Mouse (Mus musculus) heart, postnatal 36 days (tissue): Measurements from ENCODE around the gene Gm17387. TPM values are rescaled to one million over a fixed set of nuclear protein-coding genes. Genes with fewer than 3 reads are reported as not detected.

Experiments used
- DNase-seq, 2 experiments: peaks; one replicate each; pipeline ENCODE4 v3.0.0; 2021 to 2022
- intact Hi-C: fragments of 180-260 bp; cut with DNase I; formaldehyde crosslinking; loops from one replicate; pipeline ENCODE4 v1.15.1; 2025
- total RNA-seq, 2 experiments: library from RNA; stranded (reverse); gene quantifications; 2 replicates each; pipeline ENCODE4 v1.2.3; 2021

The Gm17387 gene
- total RNA-seq, result not detected

DNA sequence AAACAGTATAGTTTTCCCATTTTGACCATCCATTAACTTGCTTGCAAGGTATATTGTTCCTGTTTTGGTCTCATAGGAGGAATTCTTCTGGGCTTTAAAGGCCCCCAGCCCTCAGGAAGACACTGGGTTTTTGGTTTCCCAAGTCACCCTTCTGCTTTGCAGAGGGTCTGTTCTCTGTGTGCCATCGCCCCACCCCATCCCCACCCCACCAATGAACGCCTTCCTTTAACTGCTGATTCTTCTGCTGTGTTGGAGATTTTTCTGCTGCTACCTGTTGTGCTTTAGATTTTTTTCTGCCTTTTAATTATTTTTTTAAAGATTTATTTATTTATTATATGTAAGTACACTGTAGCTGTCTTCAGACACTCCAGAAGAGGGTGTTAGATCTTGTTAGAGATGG is at the start of gene Gm17387:
Gene Gm17387, plus strand, starts transcription at position 301 of the 400 bp plus-strand sequence.
- intact Hi-C loops, result no loop called here
- DNase-seq, result no peak

DNA sequence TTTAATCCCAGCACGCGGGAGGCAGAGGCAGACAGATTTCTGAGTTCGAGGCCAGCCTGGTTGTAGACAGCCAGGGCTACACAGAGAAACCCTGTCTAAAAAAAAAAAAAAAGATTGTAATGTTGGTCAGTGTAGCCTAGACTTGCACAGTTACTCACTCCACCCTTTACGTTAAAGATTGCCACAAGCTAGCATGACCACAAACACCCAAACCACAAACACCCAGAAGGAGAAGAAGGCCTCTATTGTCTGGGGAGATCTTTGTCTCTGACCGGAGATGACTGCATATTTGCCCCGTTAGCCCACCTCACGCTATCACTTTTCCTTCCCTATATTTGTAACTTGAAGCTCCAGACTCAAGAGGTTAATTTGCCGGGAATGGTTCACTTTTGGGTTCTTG is 47.2 kb upstream of the Gm17387 start:
- intact Hi-C loops, result no loop called here
- DNase-seq, result no peak

DNA sequence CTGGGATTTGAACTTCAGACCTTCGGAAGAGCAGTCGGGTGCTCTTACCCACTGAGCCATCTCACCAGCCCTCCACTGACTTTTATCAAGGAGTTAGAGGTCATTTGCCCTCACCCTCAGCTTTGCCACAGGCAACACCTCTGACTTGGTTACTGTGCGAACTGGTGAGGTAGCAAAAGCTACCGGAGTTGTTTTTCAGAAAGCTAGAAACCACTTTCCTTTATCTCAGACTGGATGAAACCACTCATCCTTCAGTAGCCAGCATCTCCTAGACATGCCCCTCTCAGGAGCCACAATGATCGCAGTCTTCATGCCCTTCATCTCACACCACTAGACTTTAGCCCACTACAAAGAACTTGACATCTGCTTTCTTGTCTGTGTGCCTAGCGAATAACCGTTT is 46.0 kb upstream of the Gm17387 start:
- no peak for DNase-seq
- intact Hi-C loops, result no loop called here

DNA sequence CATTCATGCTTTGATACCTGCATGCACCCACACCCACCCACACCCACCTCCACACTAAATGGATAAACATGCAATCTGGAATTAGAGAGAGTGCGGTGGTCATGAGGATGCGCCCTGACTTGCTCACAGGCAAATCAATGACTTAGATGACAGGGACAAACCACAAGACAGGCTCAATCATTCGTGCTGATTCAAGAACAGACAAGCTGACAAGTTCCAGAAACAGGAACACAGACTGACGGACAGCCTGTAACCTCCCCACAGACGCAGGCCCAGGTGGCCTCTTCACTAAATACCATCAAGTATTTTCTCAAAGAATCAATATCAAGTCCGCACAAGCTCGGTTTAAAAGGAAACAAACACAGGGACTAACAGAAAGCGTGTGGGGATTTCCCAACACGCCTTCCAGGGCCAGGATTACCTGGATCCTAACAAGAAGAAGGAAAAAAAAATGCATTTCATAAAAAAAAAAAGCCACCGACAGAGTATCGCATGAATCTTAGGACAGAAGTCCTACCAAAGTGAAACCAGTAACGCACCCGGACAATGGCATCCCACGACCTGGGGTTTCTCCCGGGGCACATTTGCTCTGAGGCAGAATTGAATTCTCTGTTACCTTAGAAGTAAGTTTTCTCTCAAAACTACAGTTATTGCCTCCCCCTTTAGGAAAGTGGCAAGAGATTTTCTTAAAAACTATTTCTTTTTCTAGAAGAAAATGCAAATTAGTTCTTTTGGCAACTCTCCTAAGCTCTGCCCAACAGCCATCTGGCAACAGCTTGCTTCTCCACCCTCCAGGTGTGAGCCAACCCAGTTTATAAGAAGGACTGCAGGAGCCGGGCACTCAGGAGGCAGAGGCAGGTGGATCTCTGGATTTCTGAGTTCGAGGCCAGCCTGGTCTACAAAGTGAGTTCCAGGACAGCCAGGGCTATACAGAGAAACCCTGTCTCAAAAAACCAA is 41.5 kb upstream of the Gm17387 start:
- intact Hi-C loops, result no loop called here
- no peak for DNase-seq

DNA sequence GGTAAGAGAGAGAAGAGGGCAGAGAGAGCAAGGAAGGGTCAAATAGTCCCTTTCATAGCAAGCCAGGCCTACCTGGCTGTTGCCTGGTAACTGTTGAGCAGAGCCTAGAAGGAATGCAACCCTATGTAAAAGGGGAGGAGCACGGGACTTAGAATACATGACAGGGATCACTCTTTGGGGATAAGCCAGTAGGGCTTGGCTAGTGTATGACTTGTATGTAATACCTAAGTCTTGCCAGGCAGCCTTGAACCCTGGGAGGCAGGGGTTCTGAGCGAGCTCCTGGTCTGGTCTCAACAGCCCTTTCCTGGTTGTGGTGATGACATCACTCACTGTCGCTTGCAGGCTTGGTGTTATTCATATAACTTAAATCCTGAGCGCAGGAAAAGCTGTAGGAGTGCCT is 39.9 kb upstream of the Gm17387 start:
- intact Hi-C loops, result no loop called here
- no peak for DNase-seq

DNA sequence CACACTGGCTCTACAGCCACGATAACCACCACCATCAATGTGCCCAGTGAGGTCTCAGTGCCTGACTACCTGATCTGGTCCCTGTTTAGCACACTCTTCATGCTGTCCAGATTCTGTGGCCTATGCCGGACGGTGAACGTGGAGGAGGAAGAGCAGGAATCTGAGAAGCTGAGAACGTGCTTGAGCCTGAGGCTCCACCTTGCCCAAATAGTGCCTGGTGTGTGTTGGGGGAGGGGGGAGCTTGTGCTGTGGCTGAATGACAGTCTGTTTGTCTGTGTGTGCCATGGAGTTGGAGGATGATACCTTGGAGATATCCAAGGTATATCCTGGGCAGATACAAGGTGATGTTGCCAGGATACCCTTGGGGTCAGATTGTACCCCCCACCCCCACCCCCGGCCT is 38.7 kb upstream of the Gm17387 start:
- intact Hi-C loops, result no loop called here
- DNase-seq, result no peak

DNA sequence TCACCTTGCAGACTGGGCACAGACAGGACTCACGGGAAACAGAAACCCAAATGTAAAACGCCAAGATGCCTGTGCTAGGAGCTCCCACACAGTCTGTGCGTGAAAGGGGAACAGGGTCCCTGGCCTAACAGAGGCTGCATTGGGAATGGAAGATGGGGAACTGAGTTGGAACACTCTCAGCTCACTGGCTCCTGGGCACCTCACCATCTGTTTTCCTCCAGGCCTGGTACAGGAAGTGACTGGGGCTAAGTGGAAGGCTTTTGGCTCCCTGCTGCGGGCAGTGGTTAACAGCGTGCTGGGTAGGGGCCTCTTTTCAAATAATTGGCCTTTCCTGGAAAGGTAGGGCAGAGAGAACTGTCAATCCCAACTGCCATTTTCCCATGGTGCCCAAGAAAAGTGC is 38.3 kb upstream of the Gm17387 start:
- no peak for DNase-seq
- intact Hi-C loops, result no loop called here

DNA sequence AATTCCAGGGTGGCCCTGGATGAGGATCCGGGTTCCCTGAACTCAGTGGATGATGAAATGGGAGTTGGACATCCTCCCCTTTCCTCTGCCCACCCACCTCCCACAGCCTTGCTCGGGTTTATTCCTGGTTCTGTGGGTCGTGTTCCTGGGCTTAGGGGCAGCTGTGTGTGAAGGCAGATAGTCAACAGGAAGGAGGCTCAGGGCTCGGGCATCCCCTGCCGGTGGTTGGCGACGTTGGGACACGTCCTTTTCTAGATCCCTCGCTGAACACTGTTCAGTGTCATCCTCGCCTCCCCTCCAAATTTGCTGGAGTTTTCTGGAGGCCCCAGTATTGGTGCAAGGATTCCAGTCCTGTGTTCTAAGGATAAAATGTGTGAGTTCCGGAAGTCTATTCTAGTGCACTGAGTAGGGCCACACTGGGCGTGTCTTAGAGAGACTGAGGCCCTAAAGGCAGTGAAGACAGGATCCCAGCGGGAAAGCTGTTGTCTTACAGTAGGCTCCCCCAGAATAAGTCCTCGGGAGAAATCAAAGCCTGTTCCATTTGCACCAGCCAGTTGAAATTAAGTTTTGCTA is 37.7 kb upstream of the Gm17387 start:
- intact Hi-C loops, result no loop called here
- DNase-seq, result no peak

DNA sequence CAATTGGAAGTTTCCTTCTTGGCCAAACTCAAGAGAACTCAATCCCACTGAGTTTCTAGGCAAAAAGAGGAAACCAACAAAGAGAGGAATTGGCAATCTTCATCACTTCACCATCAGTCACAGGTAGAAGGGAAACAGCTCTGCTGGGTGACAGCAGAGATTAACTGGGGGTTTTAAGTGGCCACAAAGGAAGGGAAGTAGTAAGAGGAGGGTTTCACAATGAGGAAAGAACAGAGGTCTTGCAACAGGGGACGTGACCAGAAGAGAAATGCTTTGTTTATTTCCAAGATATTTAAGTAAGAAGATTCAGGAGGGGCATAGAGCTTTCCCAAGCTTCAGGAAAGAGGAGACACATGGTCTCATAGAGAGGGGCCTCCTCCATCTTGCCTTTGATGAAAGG is 31.1 kb upstream of the Gm17387 start:
- no peak for DNase-seq
- intact Hi-C loops, result no loop called here

DNA sequence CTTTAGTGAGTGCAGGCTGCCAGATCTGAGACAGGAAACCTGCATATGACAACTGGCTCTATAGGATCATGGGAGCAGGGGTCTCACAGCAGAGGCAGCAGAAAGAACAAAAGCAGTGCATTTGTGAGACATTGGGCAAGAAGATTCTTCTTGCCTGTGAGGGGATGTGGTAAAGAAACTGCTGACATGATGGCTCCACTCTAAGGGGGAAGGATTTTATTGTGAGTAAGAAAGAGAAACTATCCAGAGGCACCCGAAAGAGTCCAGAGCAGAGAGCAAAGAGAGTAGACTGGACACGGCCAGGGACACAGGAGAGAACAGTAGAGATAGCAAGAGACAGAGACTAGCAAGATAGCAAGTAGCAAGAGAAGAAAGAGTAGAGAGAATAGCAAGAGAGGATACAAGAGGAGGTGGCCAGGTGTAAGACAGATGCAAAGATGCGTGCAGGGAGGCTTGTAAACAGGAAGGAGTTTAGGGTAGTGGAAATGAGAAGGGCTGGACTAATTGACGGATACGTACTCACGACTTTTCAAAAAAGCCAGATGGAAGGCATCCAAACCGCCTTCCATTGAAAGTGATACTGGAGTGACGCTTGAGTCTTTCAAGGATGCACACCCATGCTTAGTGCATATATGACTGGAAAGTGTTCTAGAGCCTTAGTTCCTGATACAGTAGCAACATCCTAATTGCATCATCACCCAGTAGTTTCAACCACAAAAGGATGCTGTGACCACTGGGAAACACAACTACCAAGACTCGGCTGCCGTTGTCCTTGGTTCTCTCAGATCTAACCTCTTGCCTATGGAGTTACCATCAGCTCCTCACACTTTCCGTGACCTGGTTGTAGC is 29.9 kb upstream of the Gm17387 start:
- DNase-seq, result no peak

DNA sequence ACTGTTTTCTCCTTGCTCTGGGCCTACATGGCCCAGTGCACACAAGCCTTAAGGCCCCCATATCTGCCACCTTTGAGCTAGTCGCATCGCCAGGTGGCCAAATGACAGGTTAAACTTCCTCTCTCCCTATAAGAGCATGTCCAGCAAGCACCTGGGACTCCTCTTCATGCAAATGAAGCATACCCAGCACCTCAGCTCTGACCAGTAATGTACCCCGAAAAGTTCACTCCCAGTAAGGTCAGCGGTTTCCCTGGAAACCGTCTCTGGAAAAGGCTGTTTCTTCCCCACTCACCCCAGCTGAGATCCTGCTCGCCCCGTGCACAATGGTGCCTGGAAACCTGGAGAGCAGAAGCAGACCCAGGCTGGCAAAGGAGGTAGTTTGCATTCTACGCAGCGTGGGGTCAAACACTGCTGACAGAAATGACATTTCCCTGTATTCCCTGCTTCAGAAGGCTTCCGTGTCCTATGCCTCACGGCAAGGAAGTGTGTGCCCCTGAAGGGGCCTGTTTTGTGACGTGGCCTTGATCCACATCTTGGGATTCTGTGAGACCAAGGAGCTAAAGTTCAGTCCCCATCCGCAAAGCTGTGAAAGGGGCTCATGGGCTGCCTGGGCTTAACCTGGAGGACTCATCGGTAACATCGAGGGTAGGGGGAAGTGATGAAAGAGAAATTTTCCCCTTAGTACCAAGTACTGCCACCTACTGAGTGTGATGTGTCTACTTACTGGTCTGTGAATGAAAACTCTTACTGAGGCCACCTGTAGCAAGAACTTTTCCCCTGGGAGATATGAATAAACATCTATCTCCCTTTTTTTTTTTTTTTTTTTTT is 27.8 kb upstream of the Gm17387 start:
- intact Hi-C loops, result no loop called here
- no peak for DNase-seq

More for the DNA sequence above, 29.9 kb upstream of the Gm17387 start:
- intact Hi-C loops, result no loop called here

DNA sequence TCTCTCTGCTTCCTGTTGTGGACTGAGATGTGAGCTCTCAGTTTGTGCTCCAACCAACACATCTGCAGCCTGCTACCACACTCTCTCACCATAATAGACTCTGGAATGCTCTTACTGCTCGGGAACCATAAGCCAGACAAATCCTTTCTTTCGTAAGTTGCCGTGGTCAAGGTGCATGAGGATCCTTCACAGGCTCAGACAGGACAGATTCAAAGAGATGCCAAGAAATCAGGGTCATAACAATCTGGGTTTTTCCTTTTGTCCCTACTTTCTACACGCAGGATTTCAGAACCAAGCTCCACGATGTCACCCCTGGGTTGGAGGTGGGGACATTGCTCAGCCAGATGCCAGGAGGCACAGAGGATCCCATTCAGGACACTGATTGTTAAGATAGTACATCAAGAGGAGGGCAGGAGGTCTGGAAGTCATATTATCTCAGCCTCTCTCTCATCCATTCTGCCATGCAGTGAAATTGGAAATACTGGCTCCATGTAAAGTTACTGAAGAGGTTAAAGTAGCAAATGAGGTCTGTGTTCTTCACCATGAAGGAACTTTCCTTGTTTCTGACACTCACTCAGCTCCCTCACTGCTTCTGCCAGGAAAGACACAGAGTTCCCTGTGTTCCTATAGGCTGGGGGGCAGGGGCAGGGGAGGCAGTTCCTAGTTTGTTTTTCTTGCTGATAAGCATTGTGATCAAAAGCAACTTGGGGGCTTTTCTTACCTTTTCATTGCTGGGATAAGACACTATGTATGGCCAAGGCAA is 25.5 kb upstream of the Gm17387 start:
- intact Hi-C loops, result no loop called here
- DNase-seq, result no peak

DNA sequence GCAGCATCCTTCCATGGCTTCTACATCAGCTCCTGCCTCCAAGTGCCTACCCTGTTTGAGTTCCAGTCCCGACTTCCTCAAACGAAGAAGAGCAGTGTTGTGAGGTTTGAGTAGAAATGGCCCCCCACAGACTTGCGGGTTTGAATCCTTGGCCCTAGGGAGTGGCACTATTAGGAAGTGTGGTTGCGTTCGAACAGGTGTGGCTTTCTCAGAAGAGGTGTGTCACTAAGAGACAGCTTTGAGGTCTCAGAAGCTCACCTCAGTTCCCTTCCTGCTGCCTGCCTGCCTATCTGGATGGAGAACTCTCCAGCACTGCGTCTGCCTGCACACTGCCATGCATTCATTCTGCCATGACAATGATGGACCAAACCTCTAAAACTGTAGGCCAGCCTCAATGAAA is 22.5 kb upstream of the Gm17387 start:
- intact Hi-C loops, result loop anchor here (5.0 kb wide), 2 partner anchors 149 to 171 kb away; partner anchors contain the start of genes Bet1l, Gm45785 and Ric8a
- no peak for DNase-seq

DNA sequence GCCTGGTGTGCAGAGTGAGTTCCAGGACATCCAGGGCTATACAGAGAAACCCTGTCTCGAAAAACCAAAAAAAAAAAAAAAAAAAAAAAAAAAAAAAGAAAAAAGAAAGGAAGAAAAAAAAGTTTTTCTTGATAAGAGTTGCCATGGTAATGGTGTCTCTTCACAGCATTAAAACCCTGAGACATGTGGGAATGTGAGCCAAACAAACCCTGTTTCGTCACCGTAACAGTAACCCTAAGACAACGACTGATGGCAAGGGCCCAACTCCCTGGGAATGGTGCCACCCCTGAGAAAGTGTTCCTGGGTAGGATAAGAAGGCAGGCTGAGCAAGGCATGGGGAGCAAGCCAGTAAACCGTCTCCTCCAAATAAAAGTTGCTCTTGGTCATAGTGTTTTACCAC is 22.0 kb upstream of the Gm17387 start:
- peak in 1 of 2 experiments; percentile 37 for DNase-seq
- intact Hi-C loops, result loop anchor here (5.0 kb wide), 2 partner anchors 150 to 170 kb away; partner anchors contain the start of genes Bet1l, Gm45785 and Ric8a

DNA sequence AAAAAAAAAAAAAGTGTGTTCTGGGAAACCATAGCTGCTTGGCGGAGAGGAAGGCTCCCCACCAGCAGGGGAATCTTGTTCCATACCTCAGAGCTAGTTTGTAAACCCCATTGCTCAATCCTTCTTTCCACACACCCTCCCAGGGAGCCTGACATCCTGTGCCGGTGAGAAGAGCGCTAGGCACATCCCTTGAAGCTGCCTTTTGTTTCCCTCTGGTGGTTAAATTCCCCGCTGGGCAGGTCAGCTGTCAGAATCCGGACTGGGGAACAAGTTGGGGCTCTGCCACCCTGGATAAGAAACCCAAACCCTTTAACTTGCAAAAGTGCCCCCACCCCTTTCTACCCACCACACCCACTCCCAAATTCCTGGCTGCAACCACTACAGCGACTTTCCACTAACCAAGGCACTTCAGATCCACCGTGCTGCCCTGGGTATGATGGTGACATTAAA is 20.6 kb upstream of the Gm17387 start:
- DNase-seq, result peak; percentile 32 to 66
- intact Hi-C loops, result loop anchor here (1.0 to 5.0 kb wide), 5 partner anchors 50 to 169 kb away; partner anchors contain the start of genes Bet1l, Gm45785, Pgghg and Ric8a

DNA sequence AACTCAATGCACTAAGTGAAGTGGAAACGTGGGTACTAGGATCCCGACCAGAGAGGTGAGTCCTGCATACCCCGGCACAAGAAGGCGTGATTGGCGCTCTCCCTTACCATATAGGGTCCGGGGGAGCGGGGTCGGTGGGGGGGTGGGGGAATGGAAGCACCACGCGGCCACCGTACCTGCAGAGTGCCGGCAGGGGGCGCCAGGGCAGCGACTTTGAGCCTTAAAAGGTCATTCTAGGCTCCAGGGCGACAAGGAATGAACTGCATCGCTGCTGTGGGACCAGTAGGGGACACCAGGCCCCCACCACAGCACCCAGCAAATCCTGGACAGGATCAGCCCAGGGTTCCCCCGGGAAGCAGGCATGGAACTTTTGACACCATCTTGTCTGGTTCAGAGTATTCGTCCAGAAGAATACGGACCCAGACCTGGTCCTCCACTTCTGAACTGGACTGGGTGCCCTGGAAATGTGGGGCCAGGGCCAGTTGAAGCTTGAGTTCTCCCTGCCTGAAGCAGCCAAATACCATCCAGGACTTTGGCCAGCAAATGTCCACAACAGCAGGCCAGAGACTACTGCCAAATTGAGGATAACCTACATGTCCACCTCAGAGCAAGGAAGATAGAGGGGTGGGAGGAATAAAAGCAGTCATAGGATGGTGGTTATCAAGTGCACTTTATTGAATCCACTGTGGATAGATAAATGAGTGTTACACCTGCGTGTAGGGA is 19.8 kb upstream of the Gm17387 start:
- peak; percentile 81 to 91 for DNase-seq
- intact Hi-C loops, result loop anchor here (1.0 to 5.0 kb wide), 6 partner anchors 39 to 168 kb away; partner anchors contain the start of genes Bet1l, Gm45785, Pgghg and Ric8a

DNA sequence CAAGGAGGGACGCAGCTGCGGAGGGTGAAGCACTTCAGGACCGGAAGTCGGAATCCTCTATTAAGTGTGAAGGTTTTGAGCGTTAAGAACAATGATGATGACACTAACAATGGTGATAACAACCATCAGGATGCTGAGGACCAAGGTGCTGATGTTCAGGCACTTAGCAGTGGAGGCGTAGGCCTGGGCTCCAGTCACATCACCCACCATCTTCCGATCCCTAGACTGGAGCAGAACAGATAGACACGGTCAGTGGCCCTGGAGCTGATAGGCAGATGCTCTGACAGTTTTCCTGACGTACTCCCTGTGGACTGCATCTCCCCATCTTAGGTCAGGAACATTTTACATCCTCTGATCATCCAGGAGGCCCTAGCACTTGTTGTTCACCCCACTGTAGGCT is 19.3 kb upstream of the Gm17387 start:
- DNase-seq, result peak; percentile 17 to 44
- intact Hi-C loops, result loop anchor here (1.0 to 5.0 kb wide), 5 partner anchors 39 to 168 kb away; partner anchors contain the start of genes Bet1l, Gm45785, Pgghg and Ric8a

DNA sequence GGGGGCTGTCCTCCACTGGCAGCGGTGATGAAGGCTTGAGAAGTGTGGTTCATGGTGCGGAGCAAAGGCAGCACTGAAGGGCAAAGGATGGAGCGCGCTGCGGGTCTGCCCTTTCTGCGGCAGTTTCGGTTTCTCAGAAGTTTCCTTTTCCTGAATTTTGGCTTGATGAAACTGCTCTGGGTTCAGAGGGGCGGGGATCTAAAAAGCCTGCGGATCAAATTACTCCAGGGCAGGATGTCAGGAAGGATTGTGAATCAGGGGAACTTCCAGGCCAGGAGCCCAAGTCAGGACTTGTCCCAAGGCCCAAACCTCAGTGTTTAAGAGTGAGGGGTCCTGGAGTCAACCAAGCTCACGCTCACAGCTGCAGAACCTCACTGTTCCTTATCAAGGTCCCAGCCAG is 18.3 kb upstream of the Gm17387 start, which contains the start of gene Ifitm3:
Gene Ifitm3, minus strand, starts transcription at position 178 of the 400 bp plus-strand sequence.
- peak; percentile 73 for DNase-seq
- intact Hi-C loops, result no loop called here
